Mouse (Mus musculus) liver, embryonic 13.5 days (tissue): Measurements from ENCODE around the gene Bpifc. TPM values are rescaled to one million over a fixed set of nuclear protein-coding genes. Genes with fewer than 3 reads are reported as not detected.
"Not testable (repeated sequence)": the region's sequence is repeated elsewhere in the genome, so short reads cannot be mapped to it uniquely, and the experiment has no call there.

ENCODE experiments used
- ATAC-seq: fragments of 200-750 bp; cut with Nextera tagmentation; 2 replicates; pipeline ENCODE4 v1.8.0; 2017; ENCODE audit warnings: low read depth, mild to moderate bottlenecking, moderate number of reproducible peaks, moderate library complexity
- DNase-seq: peaks from one replicate; pipeline ENCODE4 v3.0.0; 2022
- H3K27ac ChIP-seq: fragments of 300-500 bp; sonication (generic); 2 replicates; pipeline ENCODE4 v1.5.1; 2015; ENCODE audit warnings: moderate library complexity, mild to moderate bottlenecking, inconsistent platforms
- H3K27me3 ChIP-seq: fragments of 300-500 bp; sonication (generic); 2 replicates; pipeline ENCODE4 v1.6.1; 2015; ENCODE audit warnings: mild to moderate bottlenecking, inconsistent platforms
- H3K36me3 ChIP-seq: fragments of 300-500 bp; sonication (generic); 2 replicates; pipeline ENCODE4 v1.6.1; 2015; ENCODE audit warnings: mild to moderate bottlenecking, inconsistent platforms
- H3K4me1 ChIP-seq: fragments of 300-500 bp; sonication (generic); replicated peaks from 2 replicates; pipeline ENCODE4 v1.6.1; 2015; ENCODE audit warnings: inconsistent platforms
- H3K4me2 ChIP-seq: fragments of 300-500 bp; sonication (generic); 2 replicates; pipeline ENCODE4 v1.6.1; 2015; ENCODE audit warnings: inconsistent platforms, mild to moderate bottlenecking, moderate library complexity
- H3K4me3 ChIP-seq: fragments of 300-500 bp; sonication (generic); replicated peaks from 2 replicates; pipeline ENCODE4 v1.5.1; 2015; ENCODE audit warnings: mild to moderate bottlenecking, inconsistent platforms
- H3K9ac ChIP-seq: fragments of 300-500 bp; sonication (generic); 2 replicates; pipeline ENCODE4 v1.6.1; 2015; ENCODE audit warnings: mild to moderate bottlenecking, inconsistent platforms
- H3K9me3 ChIP-seq: fragments of 300-500 bp; sonication (generic); replicated peaks from 2 replicates; pipeline ENCODE4 v1.6.1; 2016; ENCODE audit warnings: inconsistent platforms
- WGBS: fragments of 180-500 bp; shearing (Covaris S2); methylation state at CpG from one replicate; pipeline ENCODE4 v1.1.7; 2015; ENCODE audit not compliant: insufficient replicate concordance; 5-methylcytosine and 5-hydroxymethylcytosine counted together
- polyA plus RNA-seq: library from polyadenylated mRNA; unstranded; fragments of >200 nt; fragmentation: Nextera tagmentation; extraction: Ambion mirVana; gene quantifications from 2 replicates; pipeline ENCODE4 v1.2.1, GENCODE M21; 2015

The Bpifc gene
- polyA plus RNA-seq, 1 experiment from 2014 or later: not detected

- no peaks in the 10 kb centered on the region for H3K9me3 ChIP-seq
- peaks cover 12% of the 10 kb centered on the region for H3K4me1 ChIP-seq
- H3K9ac ChIP-seq: no peak overlapping the region
- no peak overlapping the region for H3K4me3 ChIP-seq
- DNase-seq (no peak), ATAC-seq (no peak)
- H3K4me2 ChIP-seq: no peak overlapping the region
- H3K27ac ChIP-seq: no peak overlapping the region
- no peaks in the 10 kb centered on the region for H3K27me3 ChIP-seq
- H3K36me3 ChIP-seq: peaks cover 89% of the 10 kb centered on the region
- 94% methylated on average over 2 of the region's 2 CpGs for WGBS
These were observed 22.5 kb upstream of the Bpifc start for GRCm38 (mm10) chr10:86034007-86034728.

DNA sequence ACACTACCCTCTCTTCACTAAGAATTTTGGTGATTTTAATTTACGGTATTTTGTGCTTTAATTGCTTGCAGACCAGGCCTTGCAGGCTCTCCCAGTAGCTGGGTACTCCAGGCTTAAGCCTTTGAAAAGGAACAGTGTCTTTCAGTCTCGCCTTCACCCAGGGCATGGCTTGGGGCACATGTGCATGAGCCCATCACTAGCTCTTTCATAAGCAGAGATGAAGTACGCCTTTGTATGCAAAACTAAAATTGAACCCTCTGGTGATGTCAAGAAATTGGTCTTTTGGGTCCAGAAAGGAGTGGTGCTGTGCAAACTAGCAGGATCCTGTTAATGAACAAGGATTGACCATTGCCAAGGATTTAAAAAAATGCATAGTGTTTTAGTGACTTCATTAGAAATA lies 20.8 kb upstream of the Bpifc start:
- Histone ChIP-seq H3K36me3 (peaks cover 87% of the 10 kb centered on the region), H3K4me2 (no peak overlapping the region), H3K9me3 (no peaks in the 10 kb centered on the region), H3K27me3 (no peaks in the 10 kb centered on the region), H3K27ac (no peak overlapping the region), H3K9ac (no peak overlapping the region), H3K4me1 (peaks cover 27% of the 10 kb centered on the region), H3K4me3 (no peak overlapping the region)
- ATAC-seq (no peak), DNase-seq (no peak)
- 97% methylated on average over 3 of the region's 3 CpGs for WGBS

- WGBS: 89% methylated on average over 7 of the region's 7 CpGs
- peaks cover 41% of the 10 kb centered on the region for H3K4me1 ChIP-seq
- H3K9me3 ChIP-seq: no peaks in the 10 kb centered on the region
- H3K36me3 ChIP-seq: peaks cover 77% of the 10 kb centered on the region
- H3K27ac ChIP-seq: no peak overlapping the region
- H3K4me2 ChIP-seq: no peak overlapping the region
- H3K9ac ChIP-seq: no peak overlapping the region
- H3K4me3 ChIP-seq: no peak overlapping the region
- no peak for ATAC-seq
- no peak for DNase-seq
- H3K27me3 ChIP-seq: no peaks in the 10 kb centered on the region
These were observed 19.0 kb upstream of the Bpifc start for GRCm38 (mm10) chr10:86030743-86031142.

DNA sequence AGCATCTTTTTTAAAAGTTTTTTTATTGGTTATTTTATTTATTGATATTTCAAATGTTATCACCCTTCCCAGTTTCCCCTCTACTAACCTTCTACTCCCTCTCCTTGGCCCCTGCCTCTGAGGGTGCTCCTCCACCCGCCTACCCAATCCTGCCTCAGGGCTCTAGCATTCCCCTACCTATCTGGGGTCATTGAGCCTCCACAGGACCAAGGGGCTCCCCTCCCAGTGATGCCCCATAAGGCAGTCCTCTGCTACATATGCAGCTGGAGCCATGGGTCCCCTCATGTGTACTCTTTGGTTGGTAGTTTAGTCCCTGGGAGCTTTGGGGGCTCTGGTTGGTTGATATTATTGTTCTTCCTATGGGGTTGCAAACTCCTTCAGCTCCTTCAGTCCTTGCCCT lies 15.1 kb upstream of the Bpifc start:
- peak overlapping the region; percentile 75 for H3K4me2 ChIP-seq

DNA sequence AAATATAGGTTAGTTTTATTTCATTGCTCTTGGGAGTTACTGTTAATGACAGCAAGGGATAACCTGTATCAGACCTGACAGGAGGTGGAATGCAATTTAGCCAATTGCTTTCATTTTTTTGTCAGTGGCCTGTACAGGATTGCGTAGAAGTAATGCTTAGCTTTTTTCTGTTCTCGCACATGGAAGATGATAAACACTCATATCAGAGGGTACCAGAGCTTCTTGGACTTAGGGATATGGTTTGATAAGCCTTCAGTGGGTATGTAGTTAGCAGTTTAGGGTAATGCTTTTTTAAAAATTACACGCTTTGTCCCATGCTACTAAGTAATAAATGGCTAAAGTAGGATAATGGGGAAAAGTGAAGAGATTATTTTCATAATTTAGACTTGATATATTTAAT lies 14.7 kb upstream of the Bpifc start:
- peak overlapping the region; percentile 58 for H3K9ac ChIP-seq
- WGBS: 12% methylated on average over 3 of the region's 3 CpGs
- peaks cover 53% of the 10 kb centered on the region for H3K36me3 ChIP-seq
- H3K4me3 ChIP-seq: peak overlapping the region; percentile 33
- ATAC-seq: peak; percentile 84
- H3K27me3 ChIP-seq: no peaks in the 10 kb centered on the region
- peak; percentile 74 for DNase-seq
- H3K4me1 ChIP-seq: peaks cover 60% of the 10 kb centered on the region
- H3K9me3 ChIP-seq: no peaks in the 10 kb centered on the region
- peak overlapping the region; percentile 98 for H3K27ac ChIP-seq
- H3K4me2 ChIP-seq: peak overlapping the region; percentile 63

More for the DNA sequence above, 15.1 kb upstream of the Bpifc start:
- 22% methylated on average over 1 of the region's 1 CpGs for WGBS
- H3K9me3 ChIP-seq, H3K27me3 ChIP-seq: not testable (repeated sequence)
- peaks cover 57% of the 10 kb centered on the region for H3K36me3 ChIP-seq
- H3K4me3 ChIP-seq: peak overlapping the region; percentile 49
- ATAC-seq: peak; percentile 54
- peak overlapping the region; percentile 95 for H3K27ac ChIP-seq
- H3K4me1 ChIP-seq: peaks cover 58% of the 10 kb centered on the region
- peak; percentile 27 for DNase-seq
- peak overlapping the region; percentile 74 for H3K9ac ChIP-seq

DNA sequence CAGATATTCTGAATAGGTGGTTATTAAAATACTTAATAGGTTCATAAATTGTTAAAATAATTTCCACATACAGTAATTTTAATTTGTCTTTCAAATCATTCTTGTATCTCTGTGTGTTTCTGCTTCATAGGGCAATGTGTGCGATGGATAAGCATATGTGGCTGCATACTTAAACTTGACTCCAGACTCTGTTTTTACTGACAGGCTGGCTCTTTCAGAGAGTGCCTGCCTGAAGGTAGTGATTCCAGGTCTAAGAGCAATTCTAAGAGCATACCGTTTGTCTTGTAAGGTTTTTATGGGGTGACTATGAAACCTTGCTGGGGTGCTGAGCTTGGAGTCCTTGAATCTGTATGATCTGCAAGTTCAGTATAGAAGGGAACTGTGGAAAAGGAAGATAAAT lies 14.2 kb upstream of the Bpifc start:
- DNase-seq (peak; percentile 36), ATAC-seq (peak; percentile 29)
- H3K4me2 ChIP-seq: peak overlapping the region; percentile 63
- WGBS: 34% methylated on average over 2 of the region's 2 CpGs
- peak overlapping the region; percentile 58 for H3K9ac ChIP-seq
- peaks cover 48% of the 10 kb centered on the region for H3K36me3 ChIP-seq
- H3K4me1 ChIP-seq: peaks cover 65% of the 10 kb centered on the region
- H3K27me3 ChIP-seq: no peaks in the 10 kb centered on the region
- peak overlapping the region; percentile 98 for H3K27ac ChIP-seq
- H3K9me3 ChIP-seq: no peaks in the 10 kb centered on the region
- peak overlapping the region; percentile 33 for H3K4me3 ChIP-seq

GRCm38 (mm10) chr10:86023149-86023548 lies 11.5 kb upstream of the Bpifc start:
- Histone ChIP-seq H3K4me2 (peak overlapping the region; percentile 78), H3K4me3 (peak overlapping the region; percentile 88), H3K27me3 (no peaks in the 10 kb centered on the region), H3K36me3 (peaks cover 22% of the 10 kb centered on the region), H3K9me3 (no peaks in the 10 kb centered on the region), H3K4me1 (peaks cover 56% of the 10 kb centered on the region), H3K27ac (peak overlapping the region; percentile 98), H3K9ac (peak overlapping the region; percentile 94)
- ATAC-seq (no peak), DNase-seq (no peak)

DNA sequence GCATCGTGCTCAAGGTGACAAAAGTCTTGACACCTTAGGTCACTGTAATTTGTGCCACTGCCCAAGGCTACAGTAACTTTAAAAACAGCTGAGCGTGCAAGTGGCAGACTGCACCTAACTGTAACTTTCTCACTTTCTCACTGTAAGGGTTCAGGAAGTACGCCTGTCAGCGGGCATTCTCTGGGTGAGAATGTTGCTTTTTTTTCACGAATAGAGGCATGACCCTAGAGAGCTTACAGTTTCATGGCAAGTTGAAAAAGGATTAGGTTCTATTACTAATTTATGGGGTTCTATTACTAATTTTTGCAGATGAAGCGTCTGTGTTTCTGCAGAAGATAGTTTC lies 10.8 kb upstream of the Bpifc start:
- no peaks in the 10 kb centered on the region for H3K27me3 ChIP-seq
- DNase-seq: no peak
- H3K4me1 ChIP-seq: peaks cover 49% of the 10 kb centered on the region
- ATAC-seq: peak; percentile 7; the same call in 1 of the 2 replicates
- WGBS: under 1% methylated on average over 6 of the region's 6 CpGs
- peak overlapping the region; percentile 88 for H3K4me3 ChIP-seq
- no peaks in the 10 kb centered on the region for H3K9me3 ChIP-seq
- H3K36me3 ChIP-seq: peaks cover 17% of the 10 kb centered on the region
- peak overlapping the region; percentile 78 for H3K4me2 ChIP-seq
- peak overlapping the region; percentile 94 for H3K9ac ChIP-seq
- peak overlapping the region; percentile 98 for H3K27ac ChIP-seq

GRCm38 (mm10) chr10:86021749-86022473 lies 10.2 kb upstream of the Bpifc start, which contains the start of gene Fbxo7:
Gene Fbxo7 (plus strand): TSS chr10:86021972.
- peak; percentile 80 for ATAC-seq
- H3K4me1 ChIP-seq: peaks cover 43% of the 10 kb centered on the region
- peak within 1 kb of the TSS; percentile 78 for H3K4me2 ChIP-seq
- WGBS: under 1% methylated on average over 82 of the region's 82 CpGs
- H3K9ac ChIP-seq: peak within 1 kb of the TSS; percentile 94
- H3K9me3 ChIP-seq: no peaks in the 10 kb centered on the region
- DNase-seq: peak; percentile 82
- H3K36me3 ChIP-seq: peaks cover 13% of the 10 kb centered on the region
- no peaks in the 10 kb centered on the region for H3K27me3 ChIP-seq
- peak within 1 kb of the TSS; percentile 98 for H3K27ac ChIP-seq
- H3K4me3 ChIP-seq: peak within 1 kb of the TSS; percentile 88

DNA sequence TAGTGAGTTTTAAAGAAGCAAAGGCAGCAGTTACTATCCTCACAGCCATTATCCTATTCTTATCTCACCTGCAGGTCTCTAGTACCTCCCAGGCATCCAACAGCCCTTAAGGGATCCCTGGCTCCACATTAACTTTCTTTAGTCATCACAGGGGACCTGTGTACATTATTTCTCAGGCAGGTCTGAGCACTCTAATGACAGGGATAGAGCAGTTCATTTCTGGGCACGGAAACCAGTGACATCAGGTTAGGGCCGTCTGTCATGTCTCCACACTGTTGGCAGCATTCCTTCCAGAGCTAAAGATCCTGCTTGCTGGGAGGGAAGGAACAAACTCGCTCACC lies 9.7 kb upstream of the Bpifc start:
- Histone ChIP-seq H3K9ac (peak overlapping the region; percentile 94), H3K4me1 (peaks cover 41% of the 10 kb centered on the region), H3K4me3 (peak overlapping the region; percentile 88), H3K36me3 (peaks cover 11% of the 10 kb centered on the region), H3K4me2 (peak overlapping the region; percentile 49), H3K27me3 (no peaks in the 10 kb centered on the region), H3K9me3 (no peaks in the 10 kb centered on the region), H3K27ac (peak overlapping the region; percentile 98; the same call in 1 of the 2 replicates)
- DNase-seq (no peak), ATAC-seq (peak; percentile 4)
- under 1% methylated on average over 3 of the region's 3 CpGs for WGBS

DNA sequence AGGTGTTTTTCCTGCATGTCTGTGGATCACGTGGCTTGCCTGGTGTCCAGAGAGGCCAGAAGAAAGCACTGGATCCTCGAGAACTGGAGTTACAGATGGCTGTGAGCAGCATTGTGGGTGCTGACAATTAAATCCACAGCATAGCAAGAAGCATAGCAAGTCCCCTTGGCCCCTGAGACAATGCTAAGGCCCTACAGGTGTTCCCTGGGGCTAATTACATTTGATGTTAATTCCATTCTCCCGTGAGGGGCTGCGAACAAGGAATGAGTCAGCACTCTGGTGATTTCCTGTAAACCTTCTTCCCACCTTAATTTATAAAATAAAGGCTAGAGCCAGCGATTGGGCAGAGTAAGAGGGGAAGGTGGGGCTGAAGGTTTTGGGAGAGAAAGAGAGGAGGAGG lies 7.1 kb upstream of the Bpifc start:
- H3K27ac ChIP-seq: no peak overlapping the region
- no peak overlapping the region for H3K4me3 ChIP-seq
- ATAC-seq (no peak), DNase-seq (no peak)
- no peaks in the 10 kb centered on the region for H3K9me3 ChIP-seq
- 26% methylated on average over 5 of the region's 5 CpGs for WGBS
- H3K4me1 ChIP-seq: peaks cover 18% of the 10 kb centered on the region
- H3K4me2 ChIP-seq: no peak overlapping the region
- no peaks in the 10 kb centered on the region for H3K27me3 ChIP-seq
- H3K36me3 ChIP-seq: no peaks in the 10 kb centered on the region
- no peak overlapping the region for H3K9ac ChIP-seq
